Mouse (Mus musculus) erythroblast, embryonic 14.5 days (primary cell): ENCODE measurements around the gene Iqsec1.

ENCODE experiments used
- GATA1 ChIP-seq: IDR thresholded peaks from 2 replicates; pipeline ENCODE4 v1.6.1; 2012; ENCODE audit warnings: low read length, inconsistent platforms, mixed read lengths
- TAL1 ChIP-seq: IDR thresholded peaks from 3 replicates; pipeline ENCODE4 v1.6.1; 2012; ENCODE audit warnings: low read length, inconsistent platforms, mixed read lengths

DNA sequence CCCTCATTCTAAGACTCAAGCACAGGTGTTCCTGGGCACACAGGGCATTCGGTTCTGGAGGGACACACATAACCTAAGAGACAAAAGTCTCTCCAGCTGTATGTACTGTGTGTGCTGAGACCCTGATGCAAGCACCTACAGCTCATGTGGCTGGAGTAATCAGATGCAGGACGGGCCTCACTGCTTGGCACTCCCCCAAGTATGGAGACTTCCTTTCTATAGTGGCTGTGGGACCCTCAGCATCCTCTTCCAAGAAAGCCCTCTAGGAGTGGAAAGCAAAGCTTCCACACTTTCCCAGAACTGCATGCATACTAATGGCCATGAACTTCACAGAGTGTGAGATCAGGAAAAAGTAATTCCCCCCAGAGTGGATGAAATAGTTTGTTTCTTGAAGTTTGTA is 208.0 kb downstream of the Iqsec1 start:
- TF ChIP-seq GATA1 (no peak), TAL1 (no peak)
